Mouse (Mus musculus): ENCODE data around the gene Twsg1. TPM values are rescaled to one million over a fixed set of nuclear protein-coding genes. Genes with fewer than 3 reads are reported as not detected.

Gene Twsg1
- polyA plus RNA-seq, 1 experiment from 2014 or later: 36.0 TPM

GRCm38 (mm10) chr17:65884061-65884669, 66.9 kb downstream of the Twsg1 start:
- WGBS: under 1% methylated on average over 47 of the region's 56 CpGs
- TF ChIP-seq CTCF (IDR thresholded peaks at IDR 0.05; ENCODE audit: low read depth): no peak
- Histone ChIP-seq H3K9ac (ENCODE audit: low read depth, low read length) (peak overlapping the region; percentile 87), H3K27me3 (replicated peaks; ENCODE audit: control insufficient read depth, insufficient read depth, low read length) (no peaks in the 10 kb centered on the region), H3K36me3 (ENCODE audit: control insufficient read depth, insufficient read depth) (no peaks in the 10 kb centered on the region), H3K4me3 (ENCODE audit: low read depth, low read length) (peak overlapping the region; percentile 96), H3K27ac (ENCODE audit: low read depth, low read length) (peak overlapping the region; percentile 94), H3K9me3 (ENCODE audit: control insufficient read depth) (no peaks in the 10 kb centered on the region), H3K4me2 (replicated peaks; ENCODE audit: low read depth) (peak overlapping the region; percentile 99), H3K4me1 (replicated peaks; ENCODE audit: control insufficient read depth, insufficient read depth, low read length) (peaks cover 11% of the 10 kb centered on the region; the same call in 1 of the 2 replicates)
- peak; percentile 15 for ATAC-seq

- no peak for ATAC-seq
- WGBS: 51% methylated on average over 6 of the region's 6 CpGs
These were observed 74.0 kb downstream of the Twsg1 start for GRCm38 (mm10) chr17:65877026-65877425.

GRCm38 (mm10) chr17:65873834-65874233, 77.2 kb downstream of the Twsg1 start:
- Histone ChIP-seq H3K4me2 (replicated peaks; ENCODE audit: low read depth) (no peak overlapping the region), H3K36me3 (ENCODE audit: control insufficient read depth, insufficient read depth) (peaks cover 3% of the 10 kb centered on the region; the same call in 1 of the 2 replicates), H3K27me3 (replicated peaks; ENCODE audit: control insufficient read depth, insufficient read depth, low read length) (no peaks in the 10 kb centered on the region), H3K27ac (ENCODE audit: low read depth, low read length) (no peak overlapping the region), H3K4me3 (ENCODE audit: low read depth, low read length) (no peak overlapping the region), H3K4me1 (replicated peaks; ENCODE audit: control insufficient read depth, insufficient read depth, low read length) (no peaks in the 10 kb centered on the region), H3K9ac (ENCODE audit: low read depth, low read length) (no peak overlapping the region), H3K9me3 (ENCODE audit: control insufficient read depth) (no peaks in the 10 kb centered on the region)
- no peak for ATAC-seq
- no peak for TF ChIP-seq CTCF (IDR thresholded peaks at IDR 0.05; ENCODE audit: low read depth)
- 92% methylated on average over 11 of the region's 11 CpGs for WGBS

More at GRCm38 (mm10) chr17:65877026-65877425, 74.0 kb downstream of the Twsg1 start:
- Histone ChIP-seq H3K4me2 (replicated peaks; ENCODE audit: low read depth) (no peak overlapping the region), H3K36me3 (ENCODE audit: control insufficient read depth, insufficient read depth) (peaks cover 3% of the 10 kb centered on the region; the same call in 1 of the 2 replicates), H3K9me3 (ENCODE audit: control insufficient read depth) (no peaks in the 10 kb centered on the region), H3K4me1 (replicated peaks; ENCODE audit: control insufficient read depth, insufficient read depth, low read length) (no peaks in the 10 kb centered on the region), H3K27me3 (replicated peaks; ENCODE audit: control insufficient read depth, insufficient read depth, low read length) (no peaks in the 10 kb centered on the region), H3K4me3 (ENCODE audit: low read depth, low read length) (no peak overlapping the region), H3K9ac (ENCODE audit: low read depth, low read length) (no peak overlapping the region), H3K27ac (ENCODE audit: low read depth, low read length) (no peak overlapping the region)
- TF ChIP-seq CTCF (IDR thresholded peaks at IDR 0.05; ENCODE audit: low read depth): no peak

GRCm38 (mm10) chr17:65873156-65873555, 77.9 kb downstream of the Twsg1 start:
- H3K36me3 ChIP-seq (ENCODE audit: control insufficient read depth, insufficient read depth): no peaks in the 10 kb centered on the region
- WGBS: 88% methylated on average over 4 of the region's 4 CpGs
- no peak for ATAC-seq
- no peak overlapping the region for H3K9ac ChIP-seq (ENCODE audit: low read depth, low read length)
- no peak overlapping the region for H3K4me2 ChIP-seq (replicated peaks; ENCODE audit: low read depth)
- H3K27ac ChIP-seq (ENCODE audit: low read depth, low read length): no peak overlapping the region
- no peaks in the 10 kb centered on the region for H3K9me3 ChIP-seq (ENCODE audit: control insufficient read depth)
- H3K4me3 ChIP-seq (ENCODE audit: low read depth, low read length): no peak overlapping the region
- no peaks in the 10 kb centered on the region for H3K27me3 ChIP-seq (replicated peaks; ENCODE audit: control insufficient read depth, insufficient read depth, low read length)
- no peak for TF ChIP-seq CTCF (IDR thresholded peaks at IDR 0.05; ENCODE audit: low read depth)
- no peaks in the 10 kb centered on the region for H3K4me1 ChIP-seq (replicated peaks; ENCODE audit: control insufficient read depth, insufficient read depth, low read length)

- Histone ChIP-seq H3K36me3 (ENCODE audit: control insufficient read depth, insufficient read depth) (peaks cover under 1% of the 10 kb centered on the region; the same call in 1 of the 2 replicates), H3K9ac (ENCODE audit: low read depth, low read length) (no peak overlapping the region), H3K4me1 (replicated peaks; ENCODE audit: control insufficient read depth, insufficient read depth, low read length) (no peaks in the 10 kb centered on the region), H3K4me2 (replicated peaks; ENCODE audit: low read depth) (no peak overlapping the region), H3K4me3 (ENCODE audit: low read depth, low read length) (no peak overlapping the region), H3K9me3 (ENCODE audit: control insufficient read depth) (no peaks in the 10 kb centered on the region), H3K27me3 (replicated peaks; ENCODE audit: control insufficient read depth, insufficient read depth, low read length) (no peaks in the 10 kb centered on the region), H3K27ac (ENCODE audit: low read depth, low read length) (no peak overlapping the region)
- WGBS: 45% methylated on average over 6 of the region's 6 CpGs
- TF ChIP-seq CTCF (IDR thresholded peaks at IDR 0.05; ENCODE audit: low read depth): peak; percentile 75
- peak; percentile 47; the same call in 1 of the 2 replicates for ATAC-seq
These were observed 78.4 kb downstream of the Twsg1 start for GRCm38 (mm10) chr17:65872652-65873051.

- Histone ChIP-seq H3K36me3 (ENCODE audit: control insufficient read depth, insufficient read depth) (peaks cover 7% of the 10 kb centered on the region; the same call in 1 of the 2 replicates), H3K4me2 (replicated peaks; ENCODE audit: low read depth) (no peak overlapping the region), H3K9me3 (ENCODE audit: control insufficient read depth) (no peaks in the 10 kb centered on the region), H3K27me3 (replicated peaks; ENCODE audit: control insufficient read depth, insufficient read depth, low read length) (no peaks in the 10 kb centered on the region), H3K27ac (ENCODE audit: low read depth, low read length) (no peak overlapping the region), H3K4me3 (ENCODE audit: low read depth, low read length) (no peak overlapping the region), H3K9ac (ENCODE audit: low read depth, low read length) (no peak overlapping the region), H3K4me1 (replicated peaks; ENCODE audit: control insufficient read depth, insufficient read depth, low read length) (no peaks in the 10 kb centered on the region)
- ATAC-seq: no peak
- TF ChIP-seq CTCF (IDR thresholded peaks at IDR 0.05; ENCODE audit: low read depth): no peak
- 68% methylated on average over 6 of the region's 6 CpGs for WGBS
These were observed 79.0 kb downstream of the Twsg1 start for GRCm38 (mm10) chr17:65872051-65872450.

Other genes starting within 250 kb of the Twsg1 start
- gene Rab31, start 178.5 kb downstream of the Twsg1 start, polyA plus RNA-seq (2015; fragmentation: Nextera tagmentation; extraction: Ambion mirVana): 28.0 and 30.5 TPM in 2 replicates
- gene Ppp4r1, start 168.7 kb downstream of the Twsg1 start, polyA plus RNA-seq (2015; fragmentation: Nextera tagmentation; extraction: Ambion mirVana): 28.7 and 30.0 TPM in 2 replicates
- 57.4 and 66.2 TPM in 2 replicates for gene Ralbp1, start 65.4 kb downstream of the Twsg1 start, polyA plus RNA-seq (2015; fragmentation: Nextera tagmentation; extraction: Ambion mirVana)
- gene Ankrd12, start 125.9 kb upstream of the Twsg1 start, polyA plus RNA-seq (2015; fragmentation: Nextera tagmentation; extraction: Ambion mirVana): 21.9 and 24.8 TPM in 2 replicates
- gene Ndufv2, start 150.3 kb upstream of the Twsg1 start, polyA plus RNA-seq (2015; fragmentation: Nextera tagmentation; extraction: Ambion mirVana): 421 and 453 TPM in 2 replicates
- 24.8 and 27.6 TPM in 2 replicates for gene Washc1, start 160.3 kb upstream of the Twsg1 start, polyA plus RNA-seq (2015; fragmentation: Nextera tagmentation; extraction: Ambion mirVana)
- 1.7 and 2.1 TPM in 2 replicates for gene Ddx11, start 172.3 kb upstream of the Twsg1 start, polyA plus RNA-seq (2015; fragmentation: Nextera tagmentation; extraction: Ambion mirVana)

All from intestine, postnatal 0 days (tissue).